Mouse (Mus musculus) E14TG2a.4 (cell line): ENCODE data around the gene Gm20388.

Experiments
- CTCF ChIP-seq: conservative IDR thresholded peaks from 2 replicates; pipeline ENCODE4 v1.5.1; 2014; ENCODE audit warnings: low read length
- NANOG ChIP-seq: IDR thresholded peaks from 2 replicates; pipeline ENCODE4 v1.6.1; 2014; ENCODE audit warnings: borderline replicate concordance, low read length, mixed read lengths
- POU5F1 ChIP-seq: IDR thresholded peaks from 2 replicates; pipeline ENCODE4 v1.6.1; 2014; ENCODE audit warnings: low read length, borderline replicate concordance

DNA sequence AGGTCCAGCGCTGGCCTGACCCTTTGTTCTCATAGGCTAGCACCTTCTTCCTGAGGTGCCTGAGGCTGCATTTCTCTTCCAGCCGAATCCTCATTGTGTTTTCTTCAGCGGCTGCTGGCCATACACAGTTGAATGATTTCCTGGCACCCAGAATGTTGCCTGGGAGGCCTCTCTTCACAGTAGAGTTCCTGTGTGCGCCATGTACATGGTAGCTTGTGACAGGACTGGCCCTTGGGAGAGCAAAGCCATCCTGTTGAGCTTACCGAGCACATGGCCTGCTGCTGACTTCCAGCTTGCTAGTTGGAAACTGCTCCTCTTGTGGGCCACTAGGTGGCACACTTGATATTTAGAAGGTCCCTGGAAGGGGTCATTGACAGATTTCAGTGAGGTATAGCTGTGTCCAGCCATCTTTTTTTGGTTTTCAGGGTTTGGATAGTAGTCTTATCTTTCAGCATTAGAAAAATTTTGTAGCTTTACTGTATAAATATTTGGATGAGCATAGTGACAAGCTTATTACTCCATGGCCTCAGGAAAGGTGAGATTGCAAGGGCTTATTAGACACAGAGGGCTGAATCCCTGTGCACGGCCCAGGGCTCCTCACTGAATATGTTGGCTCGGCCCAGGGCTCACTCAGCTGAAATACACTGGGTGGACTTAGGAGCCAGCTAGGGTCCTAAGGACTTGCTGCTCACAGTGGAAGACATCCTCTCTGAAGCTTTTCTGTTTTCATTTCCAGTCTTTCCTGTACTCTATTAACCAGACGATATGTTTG lies 2067.4 kb downstream of the Gm20388 start:
- TF ChIP-seq CTCF, result peak; percentile 73
- TF ChIP-seq NANOG, result no peak
- TF ChIP-seq POU5F1, result no peak
